Mouse (Mus musculus) frontal cortex, postnatal 10 days (tissue): ENCODE measurements around the gene Mns1.
"Not testable (repeated sequence)": the region's sequence is repeated elsewhere in the genome, so short reads cannot be mapped to it uniquely, and the experiment has no call there.

Source experiments
- DNase-seq, 2 experiments: peaks; one replicate each; pipeline ENCODE4 v3.0.0; 2022; ENCODE audit warnings: low spot score in 2 of 2, mixed read lengths in 1 of 2

Mns1 gene

DNA sequence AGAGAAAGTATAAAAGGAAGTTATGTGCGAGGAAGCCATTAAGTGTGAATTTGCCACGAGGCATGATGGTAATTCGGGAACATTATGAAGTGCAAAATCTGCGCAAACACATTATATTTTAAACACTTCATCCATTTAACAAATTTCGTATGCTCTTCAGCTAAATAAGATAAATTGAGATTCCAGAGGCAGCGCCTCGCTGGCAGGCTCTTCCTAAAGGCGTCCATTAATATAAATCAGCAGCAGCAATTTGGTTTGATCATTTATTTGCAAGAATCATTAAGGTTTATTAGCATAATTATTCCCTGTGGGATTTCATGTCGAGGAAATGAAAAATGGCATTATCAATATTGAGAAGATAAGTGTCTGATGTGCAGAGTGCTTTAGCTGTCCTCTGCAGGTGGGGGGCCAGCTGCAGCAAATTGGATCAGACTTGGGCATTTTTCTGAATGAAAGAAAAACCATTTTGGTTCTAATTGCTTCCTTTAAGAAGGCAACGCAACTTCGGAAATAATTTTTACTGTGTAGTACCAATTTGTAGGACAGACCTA is 12.4 kb upstream of the Mns1 start:
- DNase-seq = no peak

DNA sequence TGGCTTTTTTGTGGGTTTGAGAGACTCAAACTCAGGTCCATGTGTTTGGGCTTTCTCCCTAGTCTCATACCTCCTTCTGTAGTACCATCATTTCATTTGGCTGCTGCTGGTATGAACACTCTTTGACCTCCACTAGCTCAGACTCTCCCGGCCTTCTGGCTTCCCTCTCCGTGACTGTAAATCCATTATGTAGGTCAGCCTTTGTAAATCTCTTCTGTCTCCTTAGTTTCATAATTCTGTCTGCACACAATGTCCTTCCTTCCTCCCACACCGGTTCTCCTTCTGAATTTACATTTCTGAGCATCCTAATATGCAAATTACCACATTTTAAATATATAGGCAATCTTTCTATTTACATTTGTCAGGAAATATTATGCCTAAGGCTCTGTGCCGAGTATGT is 9.9 kb upstream of the Mns1 start:
- DNase-seq = no peak

DNA sequence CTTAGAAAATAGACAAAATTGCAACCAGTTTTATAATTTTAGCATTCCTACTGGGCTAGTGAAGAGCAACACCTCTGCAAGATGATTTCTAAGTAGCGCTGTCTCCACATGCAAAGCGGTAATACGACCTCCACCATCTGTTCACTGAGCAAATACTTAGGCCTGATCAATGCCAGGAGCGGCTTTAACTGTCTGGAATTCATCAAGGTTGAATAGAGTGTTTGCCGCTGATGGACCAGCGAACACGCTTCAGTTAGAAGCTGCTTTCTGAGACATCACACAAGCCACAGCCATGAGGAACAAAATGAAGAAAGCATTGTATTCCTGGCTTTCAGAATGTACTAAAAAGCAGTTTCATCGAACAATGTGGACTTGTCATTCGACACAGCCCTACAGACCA is 2.9 kb upstream of the Mns1 start:
- no peak for DNase-seq

DNA sequence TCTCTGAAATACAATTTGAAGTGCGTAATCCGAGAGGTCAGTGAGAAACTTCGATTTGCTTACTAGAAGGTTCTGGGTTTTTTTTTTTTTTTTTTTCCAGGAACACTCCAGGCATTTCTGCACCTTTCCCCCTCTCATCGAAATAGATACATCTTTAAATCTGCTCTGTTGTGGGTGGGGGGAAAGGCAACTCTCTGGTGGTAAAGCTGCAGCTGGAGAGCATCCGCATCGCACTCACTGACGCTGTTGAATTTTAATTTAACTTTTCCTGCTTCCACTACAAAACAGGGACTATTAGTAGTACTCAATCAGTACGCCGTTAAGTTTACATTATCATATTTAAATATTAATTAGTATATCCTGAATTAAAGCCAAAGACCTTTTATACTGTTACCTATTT is 938 bp downstream of the Mns1 start:
- DNase-seq = no peak

DNA sequence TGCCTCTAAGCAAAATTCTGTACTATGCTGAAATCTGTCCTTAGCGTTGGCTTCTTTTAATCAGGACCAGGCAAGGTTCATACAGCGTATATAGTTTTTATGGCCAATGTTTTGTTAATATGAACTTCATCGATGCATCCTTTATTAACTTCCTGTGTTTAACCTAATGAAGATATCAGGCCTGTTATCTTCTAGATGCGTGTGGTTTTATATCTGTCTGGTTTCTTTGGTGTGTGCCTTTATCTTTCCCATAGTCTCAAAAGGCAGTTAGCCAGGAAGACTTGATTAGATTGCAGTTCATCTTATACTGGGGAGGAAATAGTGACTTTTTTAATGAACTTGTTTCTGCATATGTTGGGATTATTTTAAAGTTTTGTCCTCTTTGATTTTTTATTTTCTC is 2.5 kb downstream of the Mns1 start:
- DNase-seq = no peak

DNA sequence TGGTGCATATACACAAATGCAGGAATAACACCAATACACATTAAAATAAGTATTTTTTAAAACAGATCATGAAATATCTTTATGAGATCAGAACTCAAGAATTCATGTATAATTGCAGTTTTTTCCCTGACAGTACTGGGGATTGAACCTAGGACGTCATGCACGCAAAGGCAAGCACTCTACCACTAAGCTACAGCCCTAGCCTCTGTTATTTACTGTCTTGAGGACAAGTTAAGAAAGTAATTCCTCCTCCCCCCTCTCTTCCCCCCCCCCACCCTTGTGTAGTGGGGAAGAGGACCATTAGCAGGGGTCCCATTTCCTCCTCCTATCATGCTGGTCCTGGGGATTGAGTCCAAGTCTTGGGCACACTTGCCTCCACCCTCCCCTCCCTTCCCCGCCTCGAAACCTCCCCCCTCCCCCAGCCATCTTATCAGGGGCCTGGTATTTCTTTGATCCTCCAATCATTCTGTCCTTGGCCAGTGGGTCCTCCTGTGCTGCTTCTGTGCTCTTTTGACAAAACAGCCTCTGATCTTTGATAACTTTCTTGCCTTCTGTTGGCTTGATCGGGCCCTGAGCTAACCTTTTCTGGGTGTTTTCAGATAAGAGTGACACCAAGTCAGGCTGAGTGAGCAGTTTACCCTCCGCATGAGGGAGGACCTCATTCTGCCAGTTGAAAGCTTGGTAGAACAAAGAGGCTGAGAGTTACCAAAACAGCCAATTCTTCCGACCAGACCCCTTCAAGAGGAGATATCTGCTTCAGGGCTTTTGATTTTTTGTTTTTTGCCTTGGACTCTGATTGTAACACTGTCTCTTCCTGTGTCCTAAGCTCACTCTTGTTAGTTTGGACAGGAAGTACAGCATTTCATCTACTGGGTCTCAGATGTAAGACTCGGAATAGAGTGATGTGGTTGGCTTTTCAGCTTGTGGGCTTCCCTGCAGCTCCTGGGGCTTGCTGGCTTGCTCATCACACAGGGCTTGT is 3.4 kb downstream of the Mns1 start:
- DNase-seq = no peak

DNA sequence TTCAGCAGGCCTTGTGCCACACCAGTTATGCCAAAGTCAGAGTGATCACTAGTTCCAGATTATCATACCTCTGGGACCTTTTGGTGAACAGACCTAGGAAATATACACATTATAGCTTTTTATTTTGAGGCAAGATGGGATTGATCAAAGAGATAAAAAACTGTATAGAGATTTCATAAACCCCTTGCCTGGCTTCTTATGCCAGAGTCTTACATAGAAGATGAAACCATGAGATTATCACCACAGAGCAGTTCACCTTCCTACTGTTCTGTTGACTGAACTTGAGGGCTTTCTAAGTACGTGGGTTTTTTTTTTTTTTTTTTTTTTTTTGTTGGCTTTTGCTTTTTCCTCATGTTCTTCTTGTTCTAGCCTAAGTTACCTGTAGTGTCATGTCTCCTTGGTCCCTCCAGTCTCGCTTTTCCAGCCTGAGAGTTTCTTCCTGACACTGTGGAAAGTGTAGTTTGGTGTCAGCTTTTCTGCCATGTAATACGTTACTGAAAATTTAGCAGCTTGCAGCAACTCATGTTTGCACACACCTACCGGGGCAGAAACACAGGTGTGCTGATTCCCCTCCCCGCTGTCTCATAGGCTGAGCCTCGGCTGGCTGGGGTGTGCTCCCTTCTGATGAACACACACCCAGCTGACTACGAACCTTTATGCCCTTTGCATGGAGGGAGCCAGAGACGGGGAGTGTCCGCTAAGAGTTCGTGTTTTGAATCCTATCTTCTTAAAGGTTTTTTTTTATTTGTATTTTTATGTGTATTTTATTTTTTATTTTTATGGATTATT is 4.3 kb downstream of the Mns1 start:
- no peak for DNase-seq

DNA sequence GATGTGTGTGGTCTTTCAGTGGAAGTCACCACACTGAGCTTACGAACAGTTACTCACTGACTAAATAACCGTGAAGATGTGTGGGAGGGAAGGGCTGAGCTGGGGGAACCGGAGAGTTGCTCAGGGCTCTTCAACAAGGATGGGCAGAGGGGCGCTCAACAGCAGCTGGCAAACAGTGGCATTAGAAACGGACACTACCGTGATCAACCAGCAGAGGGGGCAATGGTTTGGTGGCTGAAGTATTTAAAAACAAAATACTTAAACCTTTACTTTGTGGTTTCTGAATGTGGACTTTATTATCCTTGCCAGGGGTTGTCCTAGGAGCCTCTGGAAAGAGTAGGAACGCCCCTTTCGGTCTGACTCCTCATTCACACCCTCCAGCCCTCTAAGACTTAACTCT is 10.2 kb downstream of the Mns1 start:
- DNase-seq = peak in 1 of 2 experiments; percentile 43

DNA sequence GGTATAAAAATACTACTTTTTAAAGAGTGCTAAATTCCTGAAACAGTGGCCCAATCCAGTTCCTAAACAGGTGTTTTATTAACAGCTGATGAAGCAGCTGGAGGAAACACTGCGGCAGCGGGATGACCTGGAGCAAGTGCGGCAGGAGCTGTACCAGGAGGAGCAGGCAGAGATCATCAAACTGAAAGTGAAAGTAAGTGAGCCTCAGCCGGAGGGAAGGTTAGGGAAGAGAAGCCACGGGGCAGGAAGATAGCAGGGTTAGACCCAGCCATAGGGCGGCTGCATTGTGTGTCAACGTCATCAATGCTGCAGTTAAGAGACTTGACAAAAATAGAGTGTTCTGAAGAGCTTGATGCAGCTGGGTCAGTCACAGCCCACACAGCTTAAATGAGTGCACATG is 11.6 kb downstream of the Mns1 start:
- no peak for DNase-seq

DNA sequence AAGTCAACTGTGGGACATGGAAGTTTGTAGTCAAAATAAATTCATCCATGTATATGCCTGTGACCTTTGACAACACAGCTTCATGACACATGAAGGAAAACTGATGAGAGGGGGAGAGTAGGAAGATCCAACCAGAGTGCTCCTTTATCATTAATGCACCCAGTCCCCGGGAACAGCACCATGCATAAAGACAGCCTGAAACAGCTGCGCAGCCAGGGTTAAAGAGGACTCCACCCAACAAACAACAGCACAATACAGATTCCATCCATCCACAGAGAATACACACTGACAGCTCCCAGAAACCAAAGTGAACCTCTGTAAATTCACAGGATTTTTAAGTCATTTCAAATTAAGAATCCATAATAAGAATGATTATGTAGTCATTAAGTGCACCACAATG is 12.0 kb downstream of the Mns1 start:
- no peak for DNase-seq

DNA sequence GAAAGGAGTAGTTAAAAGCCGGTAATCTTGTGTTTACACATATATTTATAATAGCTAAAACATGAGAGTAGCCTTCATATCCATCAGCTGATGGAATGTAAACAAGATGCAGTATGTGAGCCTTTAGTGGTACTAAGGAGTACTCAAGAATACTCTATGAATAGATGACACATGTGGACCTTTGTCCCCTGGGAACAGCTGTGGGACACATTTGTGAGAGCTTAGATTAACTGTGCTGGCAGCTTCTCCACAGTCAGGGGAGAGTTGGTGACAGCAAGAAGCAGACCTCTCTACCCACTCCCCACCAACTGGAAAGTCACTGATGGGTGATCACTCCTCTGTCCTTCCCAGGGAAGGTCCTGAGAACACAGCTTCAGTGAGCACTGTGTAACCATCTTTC is 12.6 kb downstream of the Mns1 start:
- DNase-seq = no peak

DNA sequence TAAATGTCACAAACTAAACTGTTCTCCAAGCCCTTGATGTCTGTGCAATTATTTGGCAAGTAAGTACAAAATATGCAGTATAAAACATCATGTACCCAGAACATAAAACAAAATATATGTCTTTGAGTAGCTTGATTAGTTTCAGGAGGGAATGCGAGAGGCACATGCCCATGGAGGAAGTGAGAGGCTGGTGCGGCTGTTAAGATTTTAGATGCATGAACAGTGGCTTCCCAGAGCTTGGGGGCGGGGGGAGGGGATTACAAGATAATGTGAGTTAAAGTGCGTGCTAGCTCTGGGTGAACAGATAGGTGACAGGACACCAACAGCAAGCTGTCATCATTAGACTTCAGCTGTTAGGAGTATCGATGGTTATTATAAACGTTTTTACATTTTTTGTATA is 13.3 kb downstream of the Mns1 start:
- DNase-seq = no peak

DNA sequence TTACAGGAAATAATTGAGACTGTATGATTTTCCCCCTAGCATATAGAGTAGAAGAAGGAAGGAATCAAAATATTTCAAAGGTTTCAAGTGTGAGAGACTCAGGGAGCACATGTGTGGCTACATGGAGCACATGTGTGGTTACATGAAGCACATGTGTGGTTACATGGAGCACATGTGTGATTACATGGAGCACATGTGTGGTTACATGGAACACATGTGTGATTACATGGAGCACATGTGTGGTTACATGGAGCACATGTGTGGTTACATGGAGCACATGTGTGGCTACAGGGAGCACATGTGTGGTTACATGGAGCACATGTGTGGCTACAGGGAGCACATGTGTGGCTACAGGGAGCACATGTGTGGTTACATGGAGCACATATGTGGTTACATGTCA is 16.5 kb downstream of the Mns1 start:
- DNase-seq = not testable (repeated sequence)

DNA sequence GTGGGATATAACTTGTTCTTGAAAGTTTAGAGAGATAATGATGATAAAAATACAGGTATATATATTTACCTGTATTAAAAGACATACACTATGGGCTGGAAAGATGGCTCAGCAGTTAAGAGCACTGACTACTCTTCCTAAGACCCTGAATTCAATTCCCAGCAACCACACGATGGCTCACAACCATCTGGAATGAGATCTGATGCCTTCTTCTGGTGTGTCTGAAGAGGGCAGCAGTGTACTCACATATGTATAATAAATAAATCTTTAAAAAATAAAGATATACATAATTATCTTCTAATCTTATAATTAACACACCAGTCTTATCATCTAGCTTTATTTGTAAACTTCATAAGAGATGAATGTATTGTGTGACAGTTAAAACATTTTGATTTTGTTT is 18.6 kb downstream of the Mns1 start:
- DNase-seq = no peak

DNA sequence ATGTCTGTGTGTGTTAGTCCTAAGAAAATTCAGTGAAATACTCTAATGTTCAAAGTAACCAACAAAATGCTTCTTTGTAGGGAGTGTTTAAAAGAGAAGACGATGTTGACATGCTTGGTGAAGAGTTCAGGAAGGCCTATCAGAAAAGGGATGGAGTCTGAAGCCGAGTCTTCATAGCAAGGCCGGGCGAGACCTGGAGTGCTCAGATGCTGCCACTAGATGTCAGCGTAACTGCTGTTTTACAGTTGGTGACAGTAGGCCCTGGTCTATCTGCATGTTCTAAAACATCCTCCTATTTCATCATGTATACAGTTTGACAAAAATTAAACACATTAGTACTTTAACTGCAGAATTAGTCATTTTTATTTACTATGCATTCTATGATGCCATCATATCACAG is 20.4 kb downstream of the Mns1 start:
- peak; percentile 25 to 56 for DNase-seq

DNA sequence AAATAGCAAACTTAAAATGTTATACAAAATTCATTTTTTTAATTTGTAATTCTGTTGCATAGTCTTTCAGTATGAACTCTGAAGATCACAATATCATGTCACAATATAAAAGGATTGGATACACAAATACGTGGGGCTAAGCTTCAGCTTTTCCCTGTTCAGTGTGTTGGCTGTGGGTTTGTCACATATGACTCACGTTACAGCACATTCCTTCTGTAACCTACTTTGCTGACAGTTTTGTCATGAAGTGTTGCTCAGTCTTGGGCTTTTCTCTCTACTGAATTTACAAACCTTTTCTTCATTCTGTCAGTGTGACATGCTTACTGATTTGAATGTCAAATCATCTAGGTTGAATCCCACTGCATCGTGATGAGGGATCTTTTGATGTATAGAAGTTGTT is 21.9 kb downstream of the Mns1 start:
- no peak for DNase-seq

DNA sequence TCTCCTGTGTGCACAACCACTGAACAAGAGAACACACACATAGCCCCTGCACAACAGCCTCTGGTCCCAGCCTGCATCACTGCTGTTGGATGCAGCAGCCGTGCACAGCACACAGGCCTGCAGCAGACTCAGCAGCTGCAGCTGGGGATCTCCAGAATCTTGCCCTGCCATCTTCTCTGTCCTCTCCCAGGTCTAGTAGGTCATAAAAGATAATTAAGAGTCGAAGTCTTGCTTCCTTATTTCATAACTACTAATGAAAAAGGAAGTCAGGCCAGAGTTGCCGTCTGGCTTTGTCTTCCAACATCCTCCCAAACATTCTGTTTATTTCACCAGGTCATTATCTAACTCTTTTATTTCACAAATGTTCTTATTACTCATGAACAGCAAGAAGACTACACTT is 23.0 kb downstream of the Mns1 start:
- no peak for DNase-seq

DNA sequence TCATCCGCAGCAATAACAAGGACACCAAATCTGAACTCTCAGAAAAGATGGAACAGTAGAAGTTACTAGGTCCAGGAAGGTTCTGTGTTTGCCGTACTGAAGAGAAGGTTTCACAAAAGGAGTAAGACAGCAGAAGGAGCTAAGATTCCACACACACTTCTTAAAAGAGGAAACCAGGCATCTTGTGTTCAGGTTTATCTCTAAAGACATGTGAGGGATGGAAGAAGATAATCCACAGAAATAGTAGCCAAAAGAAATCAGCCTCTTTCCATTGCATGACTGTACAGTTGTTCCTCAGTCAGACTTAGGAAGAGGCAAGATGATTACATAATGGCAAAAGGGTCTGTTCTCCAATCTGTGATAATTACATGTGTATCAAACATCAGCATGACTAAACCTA is 24.6 kb downstream of the Mns1 start:
- DNase-seq = no peak

DNA sequence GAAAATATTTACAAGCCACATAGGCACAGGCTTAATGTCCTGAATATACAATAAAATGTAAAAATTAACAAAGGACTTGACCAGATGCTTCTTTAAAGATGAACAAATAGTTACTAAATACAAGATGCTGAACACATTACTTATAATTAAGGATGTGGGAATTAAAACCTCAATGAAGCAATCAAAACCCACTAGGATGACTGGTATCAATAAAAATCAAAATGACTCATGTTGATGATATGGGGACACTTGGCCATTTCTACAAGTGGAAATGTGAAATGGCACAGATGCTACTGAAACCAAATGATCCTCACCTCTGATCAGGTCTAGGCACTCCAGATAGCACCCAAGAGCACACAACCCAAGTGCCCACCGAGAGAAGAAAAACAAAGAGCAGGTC is 27.0 kb downstream of the Mns1 start:
- no peak for DNase-seq

DNA sequence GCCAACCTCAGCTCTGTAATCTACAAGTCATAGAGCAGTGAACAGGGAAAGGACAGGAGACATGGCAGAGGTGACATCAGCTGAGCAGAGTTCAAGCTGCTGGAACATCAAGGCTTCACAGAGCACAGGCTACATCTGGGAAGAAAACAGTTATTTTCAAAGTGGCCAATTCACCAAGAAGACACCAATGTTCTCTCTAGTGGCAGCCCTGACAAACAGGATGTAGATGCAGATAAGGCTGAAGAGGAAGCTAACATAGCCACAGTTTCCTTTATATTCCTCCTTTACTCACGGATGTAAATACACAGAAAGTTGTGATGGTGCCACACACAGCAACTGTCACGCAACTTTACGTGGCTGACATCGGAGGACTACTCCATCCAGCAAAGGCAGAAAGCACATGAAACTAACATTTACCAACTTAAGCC is 28.0 kb downstream of the Mns1 start:
- DNase-seq = no peak

DNA sequence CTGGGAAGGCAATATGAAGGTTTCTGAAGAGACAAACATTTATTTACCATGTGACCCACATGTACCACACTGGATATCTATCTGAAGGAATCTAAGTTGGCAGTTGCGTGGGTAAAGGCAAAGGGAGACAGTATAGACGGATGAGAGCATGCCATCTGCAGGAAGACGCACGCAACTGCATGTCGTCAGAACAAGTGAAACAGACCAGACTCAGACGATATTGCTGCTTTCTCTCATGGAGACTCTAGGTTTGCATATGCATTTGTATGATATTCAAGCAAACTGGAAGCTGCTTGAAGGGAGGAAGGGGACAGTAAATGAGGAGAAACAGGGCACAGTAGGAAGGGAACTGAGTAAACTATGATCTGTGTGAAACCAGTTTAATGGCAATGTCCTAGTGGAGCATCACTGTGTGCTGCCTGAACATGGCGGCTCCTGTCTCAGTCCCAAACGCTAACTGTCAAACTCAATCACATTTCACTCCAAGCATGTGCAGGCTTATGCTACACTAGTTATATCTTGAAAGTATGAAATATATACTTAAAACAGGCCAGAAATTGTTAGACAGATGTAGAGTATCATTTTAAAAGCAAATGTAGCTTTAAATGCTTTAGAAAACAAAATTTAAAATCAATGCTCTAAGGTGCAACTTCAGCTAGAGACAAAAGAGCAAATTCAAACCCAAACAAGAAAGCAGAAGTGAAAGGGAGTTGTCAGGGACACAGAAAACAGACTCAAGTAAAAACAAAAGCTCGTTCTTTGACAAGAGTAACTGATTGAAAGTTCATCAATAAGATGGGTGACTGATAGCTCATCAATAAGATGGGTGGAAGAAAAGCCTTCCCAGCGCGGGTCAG is 30.0 kb downstream of the Mns1 start:
- no peak for DNase-seq

DNA sequence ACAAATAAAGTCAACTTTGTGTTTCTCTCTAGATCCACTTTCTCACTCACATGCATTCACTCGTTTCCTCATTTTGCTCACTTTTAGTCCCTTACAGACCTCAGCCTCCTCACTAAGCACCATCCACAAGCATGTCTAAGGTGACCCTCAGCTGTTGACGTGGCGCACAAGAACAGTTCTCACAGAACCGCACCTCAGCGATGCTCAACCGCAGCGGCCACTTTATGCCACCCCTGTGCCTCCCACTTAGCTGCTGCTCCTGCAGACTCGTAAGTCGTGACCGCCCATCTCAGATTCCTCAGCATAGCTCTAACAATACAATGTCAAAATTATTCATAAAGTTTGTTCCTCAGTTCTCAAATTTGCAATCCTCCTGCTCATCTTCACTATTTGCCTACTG is 30.8 kb downstream of the Mns1 start:
- DNase-seq = no peak
